Mouse (Mus musculus): Measurements from ENCODE around the gene Gm9837.

DNA sequence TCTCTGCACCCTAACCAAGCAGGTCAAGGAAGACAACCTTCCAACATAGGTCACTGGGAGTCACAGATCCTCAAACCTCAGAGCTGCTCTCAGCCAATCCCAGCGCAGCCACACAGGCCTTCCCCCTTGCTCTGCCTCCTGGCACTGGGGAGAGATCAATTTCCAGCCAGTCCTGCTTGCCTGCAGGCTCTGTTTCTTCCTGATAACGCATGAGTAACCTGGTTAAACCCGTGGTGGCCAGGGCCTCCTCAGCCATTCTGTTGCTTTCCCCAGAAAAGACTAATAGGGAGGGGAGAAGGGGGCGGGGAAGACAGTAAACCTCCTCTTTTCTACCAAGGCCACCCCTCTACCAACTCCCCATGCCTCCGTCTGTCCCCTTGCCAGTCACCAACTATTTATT lies 8.6 kb downstream of the Gm9837 start:
- TF ChIP-seq GATA1 (IDR thresholded peaks at IDR 0.05; ENCODE audit: low read length) (no peak), TAL1 (IDR thresholded peaks at IDR 0.05; ENCODE audit: low read length) (no peak)

Measured in erythroblast, embryonic 14.5 days (primary cell).